ENCODE assay signal across 16 mouse cellular contexts in the genomic region with DNA sequence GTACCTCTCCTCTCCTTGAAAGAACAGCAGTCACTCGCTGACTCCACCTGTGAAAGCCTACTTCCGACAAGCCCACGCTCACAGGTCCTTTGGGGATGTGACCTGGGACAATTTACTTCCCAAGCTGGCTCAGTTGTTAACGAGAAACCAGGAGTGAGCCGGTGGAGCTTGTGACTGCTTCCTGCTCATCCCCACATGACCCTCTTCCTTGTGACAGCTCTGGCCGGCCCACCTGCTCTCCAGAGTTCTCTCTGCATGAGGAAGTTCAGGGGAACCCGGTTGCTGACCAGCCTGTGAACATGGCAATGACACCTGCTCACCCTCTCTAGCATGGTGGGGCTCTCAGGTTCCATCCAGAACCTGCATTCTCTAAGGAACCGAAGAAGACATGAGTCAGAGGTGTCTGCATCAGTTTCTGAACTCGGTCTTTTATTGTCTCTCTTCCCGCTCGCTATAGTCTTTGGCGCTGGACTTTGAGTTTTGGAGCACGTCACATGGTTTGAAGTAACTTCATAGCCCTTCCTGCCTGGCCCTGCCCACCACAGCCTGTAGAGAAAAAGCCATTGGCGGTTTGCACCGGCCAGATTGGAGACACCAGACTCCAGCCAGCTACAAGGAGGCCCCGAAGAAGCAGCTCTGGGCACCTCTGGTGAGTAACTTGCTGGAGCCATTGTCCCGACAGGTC. TPM values are rescaled to one million over a fixed set of nuclear protein-coding genes. Genes with fewer than 3 reads are reported as not detected.
DNase-seq lines count a peak whose midpoint lies in the region; ATAC-seq and TF ChIP-seq lines count a peak whose summit lies in the region.
"Had no signal": no experiment of that assay in that cellular context is flagged by ENCODE, and none has a peak within 500 bp of the region (broad histone marks: within the 10 kb centered on the region; RNA-seq: fewer than 3 reads in every experiment).

No protein-coding gene starts in this region.

- TF ChIP-seq CTCF in intestine, postnatal 0 days (IDR thresholded peaks at IDR 0.05; ENCODE audit: low read depth) = no peak

- DNase-seq in kidney, postnatal 14 days = peak; percentile 67
- peak; percentile 86 for DNase-seq in yolk sac, embryonic 10.5 days (ENCODE audit: low spot score)
- no peak for DNase-seq in thymus, postnatal 0 days (ENCODE audit: low spot score)
- DNase-seq: cerebellum, adult 9-11 months; heart, adult 18-20 months; thymus, adult 2 months had no signal

- 47% methylated on average over 17 of the region's 17 CpGs for WGBS in liver, embryonic 15.5 days (ENCODE audit: insufficient replicate concordance)
- 52% methylated on average over 17 of the region's 17 CpGs for WGBS in liver, embryonic 12.5 days (ENCODE audit: insufficient replicate concordance)
- 34% methylated on average over 17 of the region's 17 CpGs for WGBS in intestine, postnatal 0 days

- no peak overlapping the region for H3K9ac ChIP-seq in liver, embryonic 15.5 days
- no peak overlapping the region for H3K9ac ChIP-seq in liver, embryonic 12.5 days
- peak overlapping the region; percentile 47 for H3K9ac ChIP-seq in intestine, postnatal 0 days (ENCODE audit: low read depth, low read length)
- H3K9ac ChIP-seq: limb, embryonic 15.5 days; midbrain, embryonic 13.5 days had no signal

- H3K4me1 ChIP-seq in liver, embryonic 15.5 days (replicated peaks) = no peaks in the 10 kb centered on the region
- H3K4me1 ChIP-seq in liver, embryonic 12.5 days = no peaks in the 10 kb centered on the region
- H3K4me1 ChIP-seq in intestine, postnatal 0 days (replicated peaks; ENCODE audit: control insufficient read depth, insufficient read depth, low read length) = no peaks in the 10 kb centered on the region
- H3K4me1 ChIP-seq: forebrain, embryonic 10.5 days; limb, embryonic 15.5 days; midbrain, embryonic 13.5 days had no signal

- peak overlapping the region; percentile 25; the same call in 1 of the 2 replicates for H3K4me2 ChIP-seq in liver, embryonic 15.5 days
- H3K4me2 ChIP-seq in liver, embryonic 12.5 days = no peak overlapping the region
- H3K4me2 ChIP-seq in intestine, postnatal 0 days (replicated peaks; ENCODE audit: low read depth) = peak overlapping the region; percentile 64
- H3K4me2 ChIP-seq: limb, embryonic 15.5 days; midbrain, embryonic 13.5 days had no signal

- ATAC-seq in liver, embryonic 15.5 days (ENCODE audit: insufficient read depth) = no peak
- ATAC-seq in liver, embryonic 12.5 days = no peak
- ATAC-seq in intestine, postnatal 0 days = peak; percentile 95
- ATAC-seq in granulocyte monocyte progenitor cell, adult 5-6 weeks (replicated peaks; ENCODE audit: poor library complexity, severe bottlenecking) = no peak
- ATAC-seq: inflammation-experienced regulatory T-cells, adult 6 months; midbrain, embryonic 13.5 days had no signal

- H3K27me3 ChIP-seq in liver, embryonic 15.5 days = peaks cover 30% of the 10 kb centered on the region
- peaks cover 58% of the 10 kb centered on the region for H3K27me3 ChIP-seq in liver, embryonic 12.5 days (replicated peaks)
- H3K27me3 ChIP-seq in intestine, postnatal 0 days (replicated peaks; ENCODE audit: control insufficient read depth, insufficient read depth, low read length) = no peaks in the 10 kb centered on the region
- H3K27me3 ChIP-seq: midbrain, embryonic 13.5 days had no signal

- no peak overlapping the region for H3K4me3 ChIP-seq in liver, embryonic 15.5 days (replicated peaks)
- no peak overlapping the region for H3K4me3 ChIP-seq in liver, embryonic 12.5 days
- H3K4me3 ChIP-seq in intestine, postnatal 0 days (ENCODE audit: low read depth, low read length) = peak overlapping the region; percentile 41
- H3K4me3 ChIP-seq: forebrain, embryonic 10.5 days; limb, embryonic 15.5 days; midbrain, embryonic 13.5 days had no signal

- no peak overlapping the region for H3K27ac ChIP-seq in liver, embryonic 15.5 days (replicated peaks)
- no peak overlapping the region for H3K27ac ChIP-seq in liver, embryonic 12.5 days
- H3K27ac ChIP-seq in intestine, postnatal 0 days (ENCODE audit: low read depth, low read length) = peak overlapping the region; percentile 93
- H3K27ac ChIP-seq: forebrain, embryonic 10.5 days; limb, embryonic 15.5 days; midbrain, embryonic 13.5 days had no signal

- no peaks in the 10 kb centered on the region for H3K9me3 ChIP-seq in liver, embryonic 15.5 days (replicated peaks)
- no peaks in the 10 kb centered on the region for H3K9me3 ChIP-seq in liver, embryonic 12.5 days (replicated peaks)
- H3K9me3 ChIP-seq in intestine, postnatal 0 days (ENCODE audit: control insufficient read depth) = no peaks in the 10 kb centered on the region
- H3K9me3 ChIP-seq: forebrain, embryonic 10.5 days; limb, embryonic 15.5 days; midbrain, embryonic 13.5 days had no signal

- no peaks in the 10 kb centered on the region for H3K36me3 ChIP-seq in liver, embryonic 15.5 days (replicated peaks)
- no peaks in the 10 kb centered on the region for H3K36me3 ChIP-seq in liver, embryonic 12.5 days
- H3K36me3 ChIP-seq in intestine, postnatal 0 days (ENCODE audit: control insufficient read depth, insufficient read depth) = 0 out of 2 replicates have a peak, but pooled peaks cover 13% of the 10 kb centered on the region
- H3K36me3 ChIP-seq: forebrain, embryonic 10.5 days; limb, embryonic 15.5 days; midbrain, embryonic 13.5 days had no signal

RNA-seq across cellular contexts. Expression of a gene that starts 6.8 kb away (rescaled TPM):
- 0.21 and 0.35 TPM in 2 replicates for polyA plus RNA-seq in liver, embryonic 15.5 days (2015; fragmentation: Nextera tagmentation; extraction: Ambion mirVana)
- 0.23 and 0.26 TPM in 2 replicates for polyA plus RNA-seq in liver, embryonic 12.5 days (2016; fragmentation: Nextera tagmentation; extraction: Ambion mirVana)
- 9.9 and 11.4 TPM in 2 replicates for polyA plus RNA-seq in intestine, postnatal 0 days (2015; fragmentation: Nextera tagmentation; extraction: Ambion mirVana)
- polyA plus RNA-seq in thymus, postnatal 0 days (2015; fragmentation: Nextera tagmentation; extraction: Ambion mirVana) = 0.14 and 0.17 TPM in 2 replicates
- total RNA-seq in granulocyte monocyte progenitor cell, adult 5-6 weeks (2014; fragmentation: Nextera tagmentation) = not detected in 2 replicates
- total RNA-seq in granulocyte monocyte progenitor cell, adult 5-6 weeks (2017) = not detected in 2 replicates
- total RNA-seq: heart, adult 18-20 months; megakaryocyte progenitor cell, adult 5-6 weeks had no signal
- polyA plus RNA-seq: forebrain, embryonic 10.5 days; hindbrain, embryonic 11.5 days; inflammation-experienced regulatory T-cells, adult 6 months had no signal

RNA-seq across cellular contexts. Expression of a gene that starts 14.5 kb away (rescaled TPM):
- 165 and 170 TPM in 2 replicates for polyA plus RNA-seq in liver, embryonic 15.5 days (2015; fragmentation: Nextera tagmentation; extraction: Ambion mirVana)
- polyA plus RNA-seq in liver, embryonic 12.5 days (2016; fragmentation: Nextera tagmentation; extraction: Ambion mirVana) = 247 and 262 TPM in 2 replicates
- polyA plus RNA-seq in intestine, postnatal 0 days (2015; fragmentation: Nextera tagmentation; extraction: Ambion mirVana) = 162 and 174 TPM in 2 replicates
- polyA plus RNA-seq in thymus, postnatal 0 days (2015; fragmentation: Nextera tagmentation; extraction: Ambion mirVana) = 417 and 424 TPM in 2 replicates
- 280 and 311 TPM in 2 replicates for total RNA-seq in granulocyte monocyte progenitor cell, adult 5-6 weeks (2014; fragmentation: Nextera tagmentation)
- 188 and 228 TPM in 2 replicates for total RNA-seq in granulocyte monocyte progenitor cell, adult 5-6 weeks (2017)

RNA-seq across cellular contexts. Expression of a gene that starts 40.9 kb away (rescaled TPM):
- polyA plus RNA-seq in liver, embryonic 15.5 days (2015; fragmentation: Nextera tagmentation; extraction: Ambion mirVana) = 1.9 and 2.3 TPM in 2 replicates
- 3.0 and 3.3 TPM in 2 replicates for polyA plus RNA-seq in liver, embryonic 12.5 days (2016; fragmentation: Nextera tagmentation; extraction: Ambion mirVana)
- 7.7 and 8.3 TPM in 2 replicates for polyA plus RNA-seq in intestine, postnatal 0 days (2015; fragmentation: Nextera tagmentation; extraction: Ambion mirVana)
- 5.4 and 6.1 TPM in 2 replicates for polyA plus RNA-seq in thymus, postnatal 0 days (2015; fragmentation: Nextera tagmentation; extraction: Ambion mirVana)
- 4.3 and 5.2 TPM in 2 replicates for total RNA-seq in granulocyte monocyte progenitor cell, adult 5-6 weeks (2014; fragmentation: Nextera tagmentation)
- 2.7 and 4.1 TPM in 2 replicates for total RNA-seq in granulocyte monocyte progenitor cell, adult 5-6 weeks (2017)

RNA-seq across cellular contexts. Expression of a gene that starts 41.0 kb away (rescaled TPM):
- 1.6 and 2.6 TPM in 2 replicates for polyA plus RNA-seq in liver, embryonic 15.5 days (2015; fragmentation: Nextera tagmentation; extraction: Ambion mirVana)
- polyA plus RNA-seq in liver, embryonic 12.5 days (2016; fragmentation: Nextera tagmentation; extraction: Ambion mirVana) = 2.6 and 2.9 TPM in 2 replicates
- 6.7 and 7.7 TPM in 2 replicates for polyA plus RNA-seq in intestine, postnatal 0 days (2015; fragmentation: Nextera tagmentation; extraction: Ambion mirVana)
- polyA plus RNA-seq in thymus, postnatal 0 days (2015; fragmentation: Nextera tagmentation; extraction: Ambion mirVana) = 2.1 and 2.5 TPM in 2 replicates
- 1.1 TPM in 1 of 2 replicates, not detected in the other for total RNA-seq in granulocyte monocyte progenitor cell, adult 5-6 weeks (2014; fragmentation: Nextera tagmentation)
- total RNA-seq in granulocyte monocyte progenitor cell, adult 5-6 weeks (2017) = 0.21 and 0.43 TPM in 2 replicates

RNA-seq across cellular contexts. Expression of a gene that starts 46.7 kb away (rescaled TPM):
- 21.4 and 26.4 TPM in 2 replicates for polyA plus RNA-seq in liver, embryonic 15.5 days (2015; fragmentation: Nextera tagmentation; extraction: Ambion mirVana)
- 26.4 and 27.3 TPM in 2 replicates for polyA plus RNA-seq in liver, embryonic 12.5 days (2016; fragmentation: Nextera tagmentation; extraction: Ambion mirVana)
- polyA plus RNA-seq in intestine, postnatal 0 days (2015; fragmentation: Nextera tagmentation; extraction: Ambion mirVana) = 71.6 and 79.0 TPM in 2 replicates
- 25.6 and 29.6 TPM in 2 replicates for polyA plus RNA-seq in thymus, postnatal 0 days (2015; fragmentation: Nextera tagmentation; extraction: Ambion mirVana)
- 35.8 and 47.2 TPM in 2 replicates for total RNA-seq in granulocyte monocyte progenitor cell, adult 5-6 weeks (2014; fragmentation: Nextera tagmentation)
- total RNA-seq in granulocyte monocyte progenitor cell, adult 5-6 weeks (2017) = 27.4 and 31.6 TPM in 2 replicates
